Mouse (Mus musculus) ovary, postnatal 10 days (tissue): ENCODE results near the gene Snrnp70.

Experiments
- DNase-seq: peaks from one replicate; pipeline ENCODE4 v3.0.0; 2022; ENCODE audit warnings: low spot score

Gene Snrnp70

DNA sequence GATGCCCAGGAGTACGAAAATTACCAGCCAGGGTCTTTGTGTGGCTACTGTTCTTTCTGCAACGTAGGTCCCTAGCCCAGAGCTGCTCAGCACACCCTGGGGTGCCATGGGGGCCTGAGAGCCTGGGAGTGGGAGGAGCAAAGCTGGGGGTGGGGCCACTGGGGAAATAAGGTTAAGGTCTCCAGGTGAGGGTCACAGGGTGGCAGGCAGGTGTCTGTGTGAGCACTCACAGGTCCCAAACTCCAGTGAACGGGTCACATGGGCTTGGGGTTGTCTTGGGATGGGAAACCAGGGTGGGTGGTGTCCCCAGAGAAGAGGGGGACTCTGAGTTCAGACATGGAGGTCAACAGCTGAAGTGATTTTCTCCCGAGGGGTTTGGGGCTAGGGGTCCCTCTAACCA lies 58.1 kb downstream of the Snrnp70 start:
- DNase-seq: no peak

DNA sequence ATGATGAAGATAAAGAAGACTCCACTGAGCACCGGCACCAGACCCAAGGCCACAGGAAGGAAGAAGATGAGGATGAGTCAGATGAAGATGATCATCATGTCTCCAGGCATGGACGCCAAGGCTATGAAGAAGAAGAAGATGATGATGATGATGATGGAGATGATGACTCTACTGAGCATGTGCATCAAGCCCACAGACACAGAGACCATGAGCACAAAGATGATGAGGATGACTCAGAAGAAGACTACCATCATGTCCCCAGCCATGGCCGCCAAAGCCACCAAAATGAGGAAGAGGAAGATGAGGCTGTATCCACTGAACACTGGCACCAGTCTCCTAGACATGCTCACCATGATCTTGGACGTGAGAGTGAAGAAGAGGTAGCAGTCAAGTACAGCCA lies 59.2 kb downstream of the Snrnp70 start:
- DNase-seq: no peak

DNA sequence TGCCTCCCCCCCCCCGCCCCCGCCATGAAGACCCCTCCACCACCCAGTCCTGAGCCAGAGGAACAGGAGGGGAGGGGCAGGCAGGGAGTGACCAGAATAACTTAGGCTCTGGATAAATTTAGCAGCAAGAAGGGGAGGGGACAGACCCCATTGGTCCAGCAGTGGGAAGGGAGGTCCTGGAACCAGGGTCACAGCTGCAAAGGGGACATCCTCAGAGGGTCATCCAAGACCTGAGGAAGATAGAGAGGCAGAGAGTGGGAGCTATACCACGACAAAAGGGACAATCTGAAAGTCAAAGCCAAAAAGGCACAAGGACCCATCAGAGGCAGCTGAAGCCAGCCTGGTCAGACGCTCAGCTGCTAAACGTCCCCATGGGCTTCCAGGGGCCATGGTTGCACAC lies 60.5 kb downstream of the Snrnp70 start, which contains the start of gene Hrc:
TSS of gene Hrc (plus strand) at position 235 of the 400 bp plus-strand sequence.
- no peak for DNase-seq

DNA sequence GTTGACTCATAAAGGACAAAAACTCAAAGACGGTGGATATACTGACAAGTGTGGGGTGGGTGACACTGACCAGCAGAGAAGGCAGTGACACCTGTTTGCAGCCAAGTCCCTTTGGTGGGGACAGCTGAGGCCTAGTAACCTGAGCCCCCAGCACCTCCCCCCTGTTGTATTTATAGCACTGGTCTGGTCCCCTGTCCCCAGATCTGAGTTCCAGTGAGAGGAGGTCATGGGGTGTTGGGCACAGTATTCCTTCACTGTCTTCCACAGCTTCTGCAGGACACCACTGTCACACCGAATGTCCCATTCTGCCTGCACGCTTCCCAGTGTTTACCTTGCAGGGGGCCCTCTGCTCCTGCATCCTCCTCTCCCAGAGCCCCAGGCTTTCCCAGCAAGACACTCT lies 60.9 kb downstream of the Snrnp70 start:
- no peak for DNase-seq

GRCm38 (mm10) chr7:45333431-45333982 lies 62.0 kb downstream of the Snrnp70 start, which contains the start of gene Trpm4:
TSS of gene Trpm4 (minus strand) at chr7:45333780.
- peak; percentile 75 for DNase-seq

DNA sequence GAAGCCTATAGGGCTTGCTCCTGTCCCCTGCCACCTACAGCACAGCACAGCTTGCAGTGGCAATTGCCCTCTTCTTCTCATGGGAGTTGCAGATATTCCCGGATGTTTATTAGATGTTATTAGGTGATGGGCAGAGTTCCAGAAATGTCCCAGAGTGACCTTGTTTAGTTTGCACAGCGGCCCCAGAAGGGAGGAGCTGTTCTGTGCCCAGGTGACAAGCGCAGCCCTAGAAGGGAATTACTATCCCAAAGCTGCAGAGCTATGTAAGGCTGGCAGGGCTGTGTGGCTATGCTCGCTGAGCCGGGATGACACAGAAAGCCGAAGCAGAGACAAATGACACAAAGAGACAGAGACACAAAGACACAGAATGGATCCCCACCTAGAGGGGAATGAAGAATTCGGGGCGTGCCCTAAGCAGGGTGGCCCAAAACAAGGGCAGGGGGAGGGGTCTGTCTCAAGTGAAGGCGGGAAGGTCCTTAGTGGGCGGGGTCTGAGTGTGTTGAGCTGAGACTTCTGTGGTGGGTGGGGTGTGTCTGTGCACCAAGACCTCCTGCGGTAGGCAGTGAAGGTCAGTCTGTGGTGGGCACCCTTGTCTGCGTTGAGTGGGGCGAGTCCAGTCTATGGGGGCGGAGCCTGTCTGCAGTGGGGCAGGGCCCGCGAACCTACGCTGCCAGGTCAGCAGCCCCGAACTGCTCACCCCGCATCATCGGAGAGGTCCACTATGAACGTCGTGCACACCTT lies 62.7 kb downstream of the Snrnp70 start:
- no peak for DNase-seq

- DNase-seq: no peak
Observed at GRCm38 (mm10) chr7:45331502-45331901, 64.0 kb downstream of the Snrnp70 start.

DNA sequence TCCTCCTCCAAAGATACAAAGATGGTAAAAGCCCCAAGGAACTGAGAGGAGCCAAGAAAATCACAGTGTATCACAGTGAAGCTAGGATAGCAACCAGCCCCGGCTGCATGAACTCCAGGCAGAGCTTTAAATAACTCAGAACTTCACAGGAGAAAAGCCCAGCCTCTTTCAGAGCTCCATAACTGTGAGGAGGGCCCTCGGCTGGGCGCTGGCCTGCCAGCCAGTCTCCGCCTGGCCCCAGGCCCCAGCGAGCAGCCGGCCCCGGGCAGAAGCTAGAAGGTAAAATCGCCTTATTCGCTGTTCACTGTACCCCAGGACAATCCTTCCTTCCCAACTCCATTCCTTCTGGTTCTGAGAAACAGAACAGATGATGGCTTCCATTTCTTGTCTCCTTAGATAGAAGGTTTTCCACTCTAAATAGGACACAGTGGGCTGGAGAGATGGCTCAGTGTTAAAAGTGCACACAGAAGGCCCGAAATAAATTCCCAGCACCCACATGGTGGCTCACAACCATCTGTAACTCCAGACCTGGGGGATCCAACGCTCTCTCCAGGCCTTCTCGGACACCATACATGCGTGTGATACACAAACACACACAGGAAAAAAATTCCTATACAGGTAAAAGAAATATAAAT lies 66.6 kb downstream of the Snrnp70 start:
- no peak for DNase-seq
